In genomic region chr13:109776116-109776515, GRCm38 (mm10) we compare ENCODE assay signal across 8 mouse cellular contexts.
A peak's percentile ranks its signal among the peaks of the same experiment; 100 is the strongest.
DNase-seq lines count a peak whose midpoint lies in the region; ATAC-seq and TF ChIP-seq lines count a peak whose summit lies in the region.

No protein-coding gene starts in this region.

- H3K4me3 ChIP-seq in C2C12 (ENCODE audit: insufficient read depth, poor library complexity, severe bottlenecking): no peak overlapping the region
- peak overlapping the region; percentile 36 for H3K4me3 ChIP-seq in heart, embryonic 12.5 days
- 0 out of 2 replicates have a peak overlapping the region, but pooled peaks have one; percentile 6 for H3K4me3 ChIP-seq in kidney, postnatal 0 days (replicated peaks; ENCODE audit: low read depth, low read length)
- no peak overlapping the region for H3K4me3 ChIP-seq in liver, embryonic 11.5 days (ENCODE audit: low read depth, low read length)
- no peak overlapping the region for H3K4me3 ChIP-seq in stomach, embryonic 14.5 days (ENCODE audit: low read depth, low read length)

- H3ac ChIP-seq in C2C12 (ENCODE audit: control insufficient read depth, insufficient read length, low read depth): no peak overlapping the region

- DNase-seq in brain, embryonic 14.5 days (ENCODE audit: low read depth): peak; percentile 96
- peak; percentile 95 for DNase-seq in kidney, postnatal 0 days (ENCODE audit: low spot score)
- peak; percentile 87 for DNase-seq in liver, embryonic 11.5 days (ENCODE audit: low spot score)
- DNase-seq in naive thymus-derived CD4-positive, alpha-beta T cell, adult 2 months (ENCODE audit: low read depth): peak; percentile 98

- H3K9me3 ChIP-seq in heart, embryonic 12.5 days (replicated peaks): no peaks in the 10 kb centered on the region
- no peaks in the 10 kb centered on the region for H3K9me3 ChIP-seq in kidney, postnatal 0 days (replicated peaks; ENCODE audit: low read length)
- no peaks in the 10 kb centered on the region for H3K9me3 ChIP-seq in liver, embryonic 11.5 days (ENCODE audit: control insufficient read depth, low read length)
- no peaks in the 10 kb centered on the region for H3K9me3 ChIP-seq in stomach, embryonic 14.5 days (ENCODE audit: control insufficient read depth, low read depth, low read length)

- no peaks in the 10 kb centered on the region for H3K27me3 ChIP-seq in C2C12 (ENCODE audit: control insufficient read depth, insufficient read depth, insufficient read length)
- no peaks in the 10 kb centered on the region for H3K27me3 ChIP-seq in heart, embryonic 12.5 days (replicated peaks)
- no peaks in the 10 kb centered on the region for H3K27me3 ChIP-seq in kidney, postnatal 0 days (ENCODE audit: insufficient read depth, low read length)
- no peaks in the 10 kb centered on the region for H3K27me3 ChIP-seq in liver, embryonic 11.5 days (replicated peaks; ENCODE audit: control insufficient read depth, insufficient read depth, low read length)
- no peaks in the 10 kb centered on the region for H3K27me3 ChIP-seq in stomach, embryonic 14.5 days (ENCODE audit: control insufficient read depth, insufficient read depth, low read length)

- ATAC-seq in erythroid progenitor cell, adult 5-6 weeks (replicated peaks; ENCODE audit: low FRiP score, poor library complexity, severe bottlenecking): peak; percentile 98
- peak; percentile 94 for ATAC-seq in heart, embryonic 12.5 days (ENCODE audit: insufficient number of reproducible peaks, low FRiP score)
- ATAC-seq in kidney, postnatal 0 days (replicated peaks; ENCODE audit: low FRiP score, low read depth): peak; percentile 86
- peak; percentile 92 for ATAC-seq in liver, embryonic 11.5 days (replicated peaks; ENCODE audit: low FRiP score)
- peak; percentile 90; the same call in 1 of the 2 replicates for ATAC-seq in stomach, embryonic 14.5 days (ENCODE audit: insufficient number of reproducible peaks, insufficient read depth, low FRiP score, low read depth)

- peak overlapping the region; percentile 50; the same call in 1 of the 2 replicates for H3K27ac ChIP-seq in heart, embryonic 12.5 days (ENCODE audit: poor library complexity, severe bottlenecking)
- H3K27ac ChIP-seq in kidney, postnatal 0 days: no peak overlapping the region
- no peak overlapping the region for H3K27ac ChIP-seq in liver, embryonic 11.5 days (ENCODE audit: low read depth, low read length)
- H3K27ac ChIP-seq in stomach, embryonic 14.5 days (ENCODE audit: low read length): no peak overlapping the region

- peak overlapping the region; percentile 73 for H3K4me2 ChIP-seq in heart, embryonic 12.5 days
- H3K4me2 ChIP-seq in kidney, postnatal 0 days (ENCODE audit: low read length): peak overlapping the region; percentile 54
- peak overlapping the region; percentile 64 for H3K4me2 ChIP-seq in liver, embryonic 11.5 days
- peak overlapping the region; percentile 34; the same call in 1 of the 2 replicates for H3K4me2 ChIP-seq in stomach, embryonic 14.5 days (replicated peaks; ENCODE audit: low read depth, low read length)

- peaks cover 19% of the 10 kb centered on the region for H3K79me2 ChIP-seq in C2C12 (ENCODE audit: control insufficient read depth, insufficient read depth)

- no peak overlapping the region for H3K9ac ChIP-seq in heart, embryonic 12.5 days
- no peak overlapping the region for H3K9ac ChIP-seq in kidney, postnatal 0 days (ENCODE audit: low read depth, low read length)
- H3K9ac ChIP-seq in liver, embryonic 11.5 days (ENCODE audit: low read depth, low read length): peak overlapping the region; percentile 40
- no peak overlapping the region for H3K9ac ChIP-seq in stomach, embryonic 14.5 days (replicated peaks; ENCODE audit: low read depth, low read length)

- peaks cover 20% of the 10 kb centered on the region for H3K4me1 ChIP-seq in heart, embryonic 12.5 days (replicated peaks)
- no peaks in the 10 kb centered on the region for H3K4me1 ChIP-seq in kidney, postnatal 0 days (replicated peaks; ENCODE audit: insufficient read depth, low read length)
- peaks cover 8% of the 10 kb centered on the region for H3K4me1 ChIP-seq in liver, embryonic 11.5 days (replicated peaks; ENCODE audit: control insufficient read depth, insufficient read depth, low read length)
- 0 out of 2 replicates have a peak, but pooled peaks cover 3% of the 10 kb centered on the region for H3K4me1 ChIP-seq in stomach, embryonic 14.5 days (ENCODE audit: control insufficient read depth, insufficient read depth, low read length)

- H3K36me3 ChIP-seq in C2C12 (ENCODE audit: control insufficient read depth, insufficient read depth): peaks cover 20% of the 10 kb centered on the region
- peaks cover 18% of the 10 kb centered on the region; the same call in 1 of the 2 replicates for H3K36me3 ChIP-seq in heart, embryonic 12.5 days
- H3K36me3 ChIP-seq in kidney, postnatal 0 days (ENCODE audit: insufficient read depth, low read length): no peaks in the 10 kb centered on the region
- H3K36me3 ChIP-seq in liver, embryonic 11.5 days (ENCODE audit: control insufficient read depth, insufficient read depth, low read length): 0 out of 2 replicates have a peak, but pooled peaks cover 6% of the 10 kb centered on the region
- H3K36me3 ChIP-seq in stomach, embryonic 14.5 days (ENCODE audit: control insufficient read depth, insufficient read depth, low read length): no peaks in the 10 kb centered on the region

- no peak for TF ChIP-seq POLR2A in brain, embryonic 14.5 days (IDR thresholded peaks at IDR 0.05; ENCODE audit: borderline replicate concordance, extremely low read depth, insufficient read depth, insufficient read length, poor library complexity, severe bottlenecking)

- WGBS in heart, embryonic 12.5 days: 3% methylated on average over 11 of the region's 11 CpGs
- 3% methylated on average over 11 of the region's 11 CpGs for WGBS in kidney, postnatal 0 days
- 4% methylated on average over 11 of the region's 11 CpGs for WGBS in liver, embryonic 11.5 days
- 4% methylated on average over 11 of the region's 11 CpGs for whole genome bisulfite sequencing in stomach, embryonic 14.5 days

- H3K79me3 ChIP-seq in C2C12 (ENCODE audit: low read depth): peaks cover 6% of the 10 kb centered on the region

- TF ChIP-seq CTCF in C2C12 (IDR thresholded peaks at IDR 0.05; ENCODE audit: control insufficient read depth, insufficient read depth, insufficient read length): peak; percentile 56
- peak; percentile 94 for TF ChIP-seq CTCF in brain, embryonic 14.5 days (IDR thresholded peaks at IDR 0.05; ENCODE audit: borderline replicate concordance, extremely low read depth, insufficient read depth, insufficient read length)
- peak; percentile 99 for TF ChIP-seq CTCF in kidney, postnatal 0 days (IDR thresholded peaks at IDR 0.05; ENCODE audit: low read depth)

TF ChIP-seq in C2C12, 6 proteins besides CTCF, POLR2A, EP300 and RAD21:
- TF ChIP-seq MAX (IDR thresholded peaks at IDR 0.05) (no peak), USF1 (IDR thresholded peaks at IDR 0.05; ENCODE audit: low read depth) (no peak), CEBPB (IDR thresholded peaks at IDR 0.05; ENCODE audit: low read depth) (no peak), MYOG (IDR thresholded peaks at IDR 0.05; ENCODE audit: control insufficient read depth, extremely low read depth, insufficient read length) (no peak)

Comparison
In these comparisons a context has a peak if more than half of its experiments do, and no peak if none do; other contexts are left out.
1. H3K4me3 ChIP-seq: peak in heart, embryonic 12.5 days (single experiment) and kidney, postnatal 0 days (single experiment); none in C2C12 (single experiment), liver, embryonic 11.5 days (single experiment) and stomach, embryonic 14.5 days (single experiment).
2. Peak in every context shown above with its lines, with median percentiles within 50 percentile points of each other: CTCF ChIP-seq, DNase-seq, ATAC-seq and H3K4me2 ChIP-seq.